11 mouse cellular contexts compared by ENCODE assay signal in genomic region chr7:15963798-15964652, GRCm38 (mm10). TPM values are rescaled to one million over a fixed set of nuclear protein-coding genes. Genes with fewer than 3 reads are reported as not detected.
DNase-seq lines count a peak whose midpoint lies in the region; ATAC-seq and TF ChIP-seq lines count a peak whose summit lies in the region.
"Had no signal": no experiment of that assay in that cellular context is flagged by ENCODE, and none has a peak within 500 bp of the region (broad histone marks: within the 10 kb centered on the region; RNA-seq: fewer than 3 reads in every experiment).

No protein-coding gene starts in this region.

- TF ChIP-seq POLR2A in small intestine, adult 2 months (IDR thresholded peaks at IDR 0.05; ENCODE audit: low read depth, low read length) = no peak

- no peak overlapping the region for H3K4me3 ChIP-seq in heart, embryonic 10.5 days
- no peak overlapping the region for H3K4me3 ChIP-seq in lung, embryonic 15.5 days
- no peak overlapping the region for H3K4me3 ChIP-seq in embryonic facial prominence, embryonic 14.5 days (ENCODE audit: low read depth, low read length)
- peak overlapping the region; percentile 23 for H3K4me3 ChIP-seq in small intestine, adult 2 months (ENCODE audit: low read depth, low read length)
- H3K4me3 ChIP-seq: erythroblast, embryonic 14.5 days; megakaryocyte, embryonic 14.5 days had no signal

- no peak overlapping the region; the same call in 1 of the 2 replicates for H3K9ac ChIP-seq in lung, embryonic 15.5 days
- peak overlapping the region; percentile 9; the same call in 1 of the 2 replicates for H3K9ac ChIP-seq in embryonic facial prominence, embryonic 14.5 days (ENCODE audit: low read depth, low read length)

- peaks cover 52% of the 10 kb centered on the region for H3K4me1 ChIP-seq in heart, embryonic 10.5 days
- H3K4me1 ChIP-seq in lung, embryonic 15.5 days = peaks cover 62% of the 10 kb centered on the region
- peaks cover 41% of the 10 kb centered on the region for H3K4me1 ChIP-seq in embryonic facial prominence, embryonic 14.5 days (ENCODE audit: control insufficient read depth, insufficient read depth, low read length)
- peaks cover 9% of the 10 kb centered on the region for H3K4me1 ChIP-seq in small intestine, adult 2 months (ENCODE audit: control insufficient read depth, insufficient read depth, insufficient read length, low read length)

- H3K36me3 ChIP-seq in heart, embryonic 10.5 days = 0 out of 2 replicates have a peak, but pooled peaks cover 5% of the 10 kb centered on the region
- H3K36me3 ChIP-seq in lung, embryonic 15.5 days = peaks cover 9% of the 10 kb centered on the region; the same call in 1 of the 2 replicates
- peaks cover 20% of the 10 kb centered on the region for H3K36me3 ChIP-seq in embryonic facial prominence, embryonic 14.5 days (ENCODE audit: control insufficient read depth, insufficient read depth, low read length)
- no peaks in the 10 kb centered on the region for H3K36me3 ChIP-seq in small intestine, adult 2 months (ENCODE audit: control insufficient read depth, insufficient read depth, low read length)

- peak overlapping the region; percentile 24; the same call in 1 of the 2 replicates for H3K27ac ChIP-seq in heart, embryonic 10.5 days
- H3K27ac ChIP-seq in lung, embryonic 15.5 days = peak overlapping the region; percentile 96
- peak overlapping the region; percentile 89 for H3K27ac ChIP-seq in embryonic facial prominence, embryonic 14.5 days (replicated peaks; ENCODE audit: low read depth, low read length)
- H3K27ac ChIP-seq in small intestine, adult 2 months (ENCODE audit: insufficient read depth, low read depth, low read length) = peak overlapping the region; percentile 15; the same call in 1 of the 2 replicates

- peak overlapping the region; percentile 62 for H3K4me2 ChIP-seq in lung, embryonic 15.5 days
- H3K4me2 ChIP-seq in embryonic facial prominence, embryonic 14.5 days (ENCODE audit: low read depth, low read length) = 0 out of 2 replicates have a peak overlapping the region, but pooled peaks have one; percentile 41

- H3K9me3 ChIP-seq in heart, embryonic 10.5 days = no peaks in the 10 kb centered on the region
- H3K9me3 ChIP-seq in lung, embryonic 15.5 days = no peaks in the 10 kb centered on the region
- H3K9me3 ChIP-seq in embryonic facial prominence, embryonic 14.5 days (ENCODE audit: control insufficient read depth, low read length) = no peaks in the 10 kb centered on the region
- H3K9me3 ChIP-seq: megakaryocyte, embryonic 14.5 days had no signal

- intact Hi-C loops in heart, postnatal 36 days (cut with DNase I) = no loop called here

- no peak for TF ChIP-seq CTCF in small intestine, adult 2 months (IDR thresholded peaks at IDR 0.05; ENCODE audit: extremely low read depth, insufficient read length, insufficient replicate concordance, low read depth, low read length)

- ATAC-seq in lung, embryonic 15.5 days (ENCODE audit: borderline replicate concordance, extremely low read depth, low FRiP score, low TSS enrichment) = no peak
- ATAC-seq in embryonic facial prominence, embryonic 14.5 days (ENCODE audit: low read depth) = no peak

- H3K27me3 ChIP-seq in heart, embryonic 10.5 days (ENCODE audit: insufficient read depth, poor library complexity, severe bottlenecking) = no peaks in the 10 kb centered on the region
- H3K27me3 ChIP-seq in lung, embryonic 15.5 days = no peaks in the 10 kb centered on the region
- no peaks in the 10 kb centered on the region for H3K27me3 ChIP-seq in embryonic facial prominence, embryonic 14.5 days (replicated peaks; ENCODE audit: control insufficient read depth, insufficient read depth, low read length)
- H3K27me3 ChIP-seq in small intestine, adult 2 months (ENCODE audit: control insufficient read depth, insufficient read depth, low read length) = no peaks in the 10 kb centered on the region

- DNase-seq in heart, embryonic 10.5 days (ENCODE audit: low spot score) = no peak
- DNase-seq in heart, postnatal 36 days = no peak
- DNase-seq in lung, adult 18-20 months = no peak
- DNase-seq in embryonic facial prominence, embryonic 14.5 days (ENCODE audit: low spot score) = no peak
- DNase-seq in cerebellum, adult 11 months = no peak
- no peak for DNase-seq in embryo, embryonic 10 days (ENCODE audit: low spot score)
- DNase-seq: thymus, postnatal 25 days had no signal

- WGBS in heart, embryonic 10.5 days = 76% methylated on average over 32 of the region's 32 CpGs
- WGBS in lung, embryonic 15.5 days = 69% methylated on average over 32 of the region's 32 CpGs
- WGBS in embryonic facial prominence, embryonic 14.5 days = 83% methylated on average over 32 of the region's 32 CpGs
- WGBS in small intestine, adult 2 months = 71% methylated on average over 32 of the region's 32 CpGs

RNA-seq across cellular contexts. Expression of gene Ehd2, which starts 3.3 kb away (rescaled TPM):
- 22.1 and 26.2 TPM in 2 replicates for polyA plus RNA-seq in heart, embryonic 10.5 days (2016; fragmentation: Nextera tagmentation; extraction: Ambion mirVana)
- total RNA-seq in heart, postnatal 36 days (2021) = 100 to 1,000 TPM in 1 of 2 experiments, 10 to 100 TPM in 1; 93.1 to 131 TPM
- polyA plus RNA-seq in lung, embryonic 15.5 days (2015; fragmentation: Nextera tagmentation; extraction: Ambion mirVana) = 82.9 and 89.9 TPM in 2 replicates
- 58.0 and 67.1 TPM in 2 replicates for polyA plus RNA-seq in embryonic facial prominence, embryonic 14.5 days (2014; fragmentation: Nextera tagmentation; extraction: Ambion mirVana)
- 11.9 and 14.5 TPM in 2 replicates for polyA plus RNA-seq in small intestine, adult 2 months (2012; rRNA removed)

RNA-seq across cellular contexts. Expression of gene Nop53, which starts 18.2 kb away (rescaled TPM):
- polyA plus RNA-seq in heart, embryonic 10.5 days (2016; fragmentation: Nextera tagmentation; extraction: Ambion mirVana) = 136 and 152 TPM in 2 replicates
- total RNA-seq in heart, postnatal 36 days (2021) = 100 to 1,000 TPM; 137 to 141 TPM
- polyA plus RNA-seq in lung, embryonic 15.5 days (2015; fragmentation: Nextera tagmentation; extraction: Ambion mirVana) = 188 and 189 TPM in 2 replicates
- polyA plus RNA-seq in embryonic facial prominence, embryonic 14.5 days (2014; fragmentation: Nextera tagmentation; extraction: Ambion mirVana) = 164 and 180 TPM in 2 replicates
- 56.8 and 120 TPM in 2 replicates for polyA plus RNA-seq in small intestine, adult 2 months (2012; rRNA removed)

RNA-seq across cellular contexts. Expression of gene Selenow, which starts 41.8 kb away (rescaled TPM):
- 750 and 752 TPM in 2 replicates for polyA plus RNA-seq in heart, embryonic 10.5 days (2016; fragmentation: Nextera tagmentation; extraction: Ambion mirVana)
- 100 to 1,000 TPM; 169 to 178 TPM for total RNA-seq in heart, postnatal 36 days (2021)
- polyA plus RNA-seq in lung, embryonic 15.5 days (2015; fragmentation: Nextera tagmentation; extraction: Ambion mirVana) = 774 and 832 TPM in 2 replicates
- 1,004 and 1,082 TPM in 2 replicates for polyA plus RNA-seq in embryonic facial prominence, embryonic 14.5 days (2014; fragmentation: Nextera tagmentation; extraction: Ambion mirVana)
- polyA plus RNA-seq in small intestine, adult 2 months (2012; rRNA removed) = 160 and 311 TPM in 2 replicates

Comparison
In these comparisons a context has a peak if more than half of its experiments do, and no peak if none do; other contexts are left out.
1. H3K27ac ChIP-seq: peak in every context shown above with its lines; median percentile 96 in lung, embryonic 15.5 days; 89 in embryonic facial prominence, embryonic 14.5 days; 24 in heart, embryonic 10.5 days; 15 in small intestine, adult 2 months.